Mouse (Mus musculus) liver, adult 2 months (tissue): ENCODE data around the gene Kdm1b. TPM values are rescaled to one million over a fixed set of nuclear protein-coding genes. Genes with fewer than 3 reads are reported as not detected.

ENCODE experiments used
- DNase-seq: peaks from one replicate; pipeline ENCODE4 v3.0.0-alpha.2; 2011; ENCODE audit warnings: low read depth, low spot score; ENCODE audit errors: extremely low read depth
- H3K27ac ChIP-seq: fragments of 200-500 bp; replicated peaks from 2 replicates; pipeline ENCODE4 v1.5.1; 2012; ENCODE audit warnings: low read depth, mild to moderate bottlenecking, control low read depth, inconsistent platforms, low read length; ENCODE audit not compliant: insufficient read depth
- H3K27me3 ChIP-seq: fragments of 200-500 bp; 2 replicates; pipeline ENCODE4 v1.6.1; 2012; ENCODE audit warnings: mild to moderate bottlenecking, moderate library complexity, low read length, inconsistent platforms; ENCODE audit not compliant: control insufficient read depth, insufficient read depth
- H3K36me3 ChIP-seq: fragments of 200-500 bp; 2 replicates; pipeline ENCODE4 v1.6.1; 2012; ENCODE audit warnings: low read length, inconsistent platforms; ENCODE audit not compliant: control insufficient read depth, insufficient read depth
- H3K4me1 ChIP-seq: fragments of 200-500 bp; 2 replicates; pipeline ENCODE4 v1.6.1; 2011; ENCODE audit warnings: low read length; ENCODE audit not compliant: control insufficient read depth, insufficient read depth
- H3K4me3 ChIP-seq: fragments of 200-500 bp; 2 replicates; pipeline ENCODE4 v1.5.1; 2011; ENCODE audit warnings: low read depth, mild to moderate bottlenecking, control low read depth, low read length, moderate library complexity; ENCODE audit not compliant: insufficient read depth
- H3K79me2 ChIP-seq: fragments of 200-500 bp; 2 replicates; pipeline ENCODE4 v1.6.1; 2012; ENCODE audit warnings: inconsistent platforms, mild to moderate bottlenecking, low read length, moderate library complexity; ENCODE audit not compliant: control insufficient read depth, insufficient read depth
- H3K9ac ChIP-seq: fragments of 200-500 bp; 2 replicates; pipeline ENCODE4 v1.6.1; 2012; ENCODE audit warnings: low read depth, mild to moderate bottlenecking, control low read depth, inconsistent platforms, low read length
- CTCF ChIP-seq: fragments of 200-500 bp; IDR thresholded peaks from 2 replicates; pipeline ENCODE4 v1.5.1; 2011; ENCODE audit warnings: low read depth, low read length, control low read depth
- POLR2A ChIP-seq: fragments of 200-500 bp; IDR thresholded peaks from 2 replicates; pipeline ENCODE4 v1.6.1; 2011; ENCODE audit warnings: low read length, control low read depth; ENCODE audit not compliant: insufficient read depth; ENCODE audit errors: extremely low read depth
- WGBS: fragments of 180-500 bp; shearing (Covaris S2); methylation state at CpG from one replicate; pipeline ENCODE4 v1.1.7; 2018; 5-methylcytosine and 5-hydroxymethylcytosine counted together
- polyA plus RNA-seq: library from polyadenylated mRNA; depleted of rRNA; stranded (reverse); fragments of >200 nt; gene quantifications from 2 replicates; pipeline ENCODE4 v1.2.3, GENCODE M21; 2012; rRNA removed
- total RNA-seq: library from RNA; depleted of rRNA; stranded (reverse); fragments of >200 nt; gene quantifications from 2 replicates; pipeline ENCODE4 v1.2.3, GENCODE M21; 2014; rRNA removed

Kdm1b gene
- total and polyA plus RNA-seq, 2 experiments, result 7.4 to 21.1 TPM

DNA sequence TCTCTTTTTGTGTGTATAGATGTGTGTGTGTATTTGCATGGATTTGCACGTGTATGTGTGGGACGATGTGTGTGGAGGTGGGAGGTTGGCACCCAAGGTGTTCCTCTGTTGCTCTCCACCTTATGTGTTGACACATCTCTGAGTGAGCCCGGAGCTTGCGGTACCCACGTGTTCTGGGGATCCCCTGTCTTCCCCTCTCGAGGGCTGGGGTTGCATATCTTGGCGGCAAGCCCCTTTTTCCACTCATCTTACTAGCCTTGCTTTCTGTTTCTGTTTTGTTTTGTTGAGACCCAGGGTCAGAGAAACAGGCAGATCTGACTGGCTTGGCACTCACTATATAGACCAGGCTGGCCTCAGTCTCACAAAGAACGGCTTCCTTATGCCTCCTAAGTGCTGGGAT lies 89.8 kb downstream of the Kdm1b start:
- no peak overlapping the region for H3K4me3 ChIP-seq
- no peaks in the 10 kb centered on the region for H3K27me3 ChIP-seq
- H3K27ac ChIP-seq, result no peak overlapping the region
- TF ChIP-seq CTCF (no peak), POLR2A (no peak)
- no peaks in the 10 kb centered on the region for H3K36me3 ChIP-seq
- no peak for DNase-seq
- WGBS, result 91% methylated on average over 8 of the region's 8 CpGs
- peaks cover 2% of the 10 kb centered on the region; the same call in 1 of the 2 replicates for H3K79me2 ChIP-seq
- H3K4me1 ChIP-seq, result no peaks in the 10 kb centered on the region
- no peak overlapping the region for H3K9ac ChIP-seq

DNA sequence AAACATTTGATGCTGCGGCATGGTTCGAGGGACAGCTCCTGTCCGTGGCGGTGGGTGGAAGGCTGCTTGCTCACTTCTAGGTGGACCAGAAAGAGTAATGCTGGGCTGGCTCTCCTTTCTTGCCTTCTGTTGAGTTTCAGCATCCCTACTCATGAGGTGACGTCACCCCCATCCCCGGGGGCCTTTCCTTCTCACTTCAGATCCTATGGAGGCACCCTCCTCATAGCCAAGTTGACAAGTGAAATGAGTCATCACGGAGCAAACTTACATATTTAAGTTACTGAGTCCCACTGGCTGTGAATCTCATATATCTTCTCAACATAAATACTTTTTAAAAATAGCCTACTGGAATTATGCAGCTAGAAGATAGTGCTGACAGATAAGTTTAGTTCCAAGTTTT lies 91.5 kb downstream of the Kdm1b start:
- H3K36me3 ChIP-seq, result no peaks in the 10 kb centered on the region
- no peak overlapping the region for H3K9ac ChIP-seq
- DNase-seq, result no peak
- H3K79me2 ChIP-seq, result no peaks in the 10 kb centered on the region; the same call in 1 of the 2 replicates
- H3K27me3 ChIP-seq, result no peaks in the 10 kb centered on the region
- TF ChIP-seq CTCF, result no peak
- H3K4me3 ChIP-seq, result no peak overlapping the region
- 96% methylated on average over 7 of the region's 7 CpGs for WGBS
- no peaks in the 10 kb centered on the region for H3K4me1 ChIP-seq
- H3K27ac ChIP-seq, result no peak overlapping the region

Other genes starting within 250 kb of the Kdm1b start
- gene Kif13a, start 113.6 kb upstream of the Kdm1b start, total RNA-seq, result 10.5 and 11.1 TPM in 2 replicates
- 6.6 TPM in 2 replicates for gene Kif13a, start 113.6 kb upstream of the Kdm1b start, polyA plus RNA-seq
- 0.40 and 0.83 TPM in 2 replicates for gene Nhlrc1, start 28.6 kb upstream of the Kdm1b start, total RNA-seq
- gene Nhlrc1, start 28.6 kb upstream of the Kdm1b start, polyA plus RNA-seq, result 1.8 and 2.9 TPM in 2 replicates
- gene Tpmt, start 1.2 kb downstream of the Kdm1b start, total RNA-seq, result 33.0 and 45.4 TPM in 2 replicates
- 13.9 and 18.9 TPM in 2 replicates for gene Tpmt, start 1.2 kb downstream of the Kdm1b start, polyA plus RNA-seq
- 24.8 and 27.7 TPM in 2 replicates for gene Dek, start 62.7 kb downstream of the Kdm1b start, total RNA-seq
- gene Dek, start 62.7 kb downstream of the Kdm1b start, polyA plus RNA-seq, result 14.1 and 15.5 TPM in 2 replicates
- 19.4 and 19.7 TPM in 2 replicates for gene Rnf144b, start 79.2 kb downstream of the Kdm1b start, total RNA-seq
- 18.8 and 20.2 TPM in 2 replicates for gene Rnf144b, start 79.2 kb downstream of the Kdm1b start, polyA plus RNA-seq